Mouse (Mus musculus) embryonic facial prominence, embryonic 13.5 days (tissue): ENCODE data around the gene Cep152. TPM values are rescaled to one million over a fixed set of nuclear protein-coding genes. Genes with fewer than 3 reads are reported as not detected.

ENCODE experiments used
- ATAC-seq: fragments of 200-750 bp; cut with Nextera tagmentation; 2 replicates; pipeline ENCODE4 v1.8.0; 2017; ENCODE audit warnings: low read depth; ENCODE audit not compliant: insufficient number of reproducible peaks, insufficient read depth, low FRiP score, low TSS enrichment
- H3K27ac ChIP-seq: fragments of 300-500 bp; sonication (generic); 2 replicates; pipeline ENCODE4 v1.5.1; 2015; ENCODE audit warnings: moderate library complexity, mild to moderate bottlenecking, inconsistent platforms
- H3K27me3 ChIP-seq: fragments of 300-500 bp; sonication (generic); 2 replicates; pipeline ENCODE4 v1.6.1; 2015; ENCODE audit warnings: mild to moderate bottlenecking, inconsistent platforms
- H3K36me3 ChIP-seq: fragments of 300-500 bp; sonication (generic); 2 replicates; pipeline ENCODE4 v1.6.1; 2015; ENCODE audit warnings: mild to moderate bottlenecking, inconsistent platforms
- H3K4me1 ChIP-seq: fragments of 300-500 bp; sonication (generic); 2 replicates; pipeline ENCODE4 v1.6.1; 2015; ENCODE audit warnings: inconsistent platforms
- H3K4me2 ChIP-seq: fragments of 300-500 bp; sonication (generic); 2 replicates; pipeline ENCODE4 v1.6.1; 2015; ENCODE audit warnings: moderate library complexity, mild to moderate bottlenecking, inconsistent platforms
- H3K4me3 ChIP-seq: fragments of 300-500 bp; sonication (generic); 2 replicates; pipeline ENCODE4 v1.5.1; 2015; ENCODE audit warnings: mild to moderate bottlenecking, inconsistent platforms
- H3K9ac ChIP-seq: fragments of 300-500 bp; sonication (generic); 2 replicates; pipeline ENCODE4 v1.6.1; 2015; ENCODE audit warnings: mild to moderate bottlenecking, inconsistent platforms
- H3K9me3 ChIP-seq: fragments of 300-500 bp; sonication (generic); 2 replicates; pipeline ENCODE4 v1.6.1; 2016; ENCODE audit warnings: inconsistent platforms
- WGBS: fragments of 180-500 bp; shearing (Covaris S2); methylation state at CpG from one replicate; pipeline ENCODE4 v1.1.7; 2015; ENCODE audit warnings: mixed read lengths; 5-methylcytosine and 5-hydroxymethylcytosine counted together
- polyA plus RNA-seq: library from polyadenylated mRNA; unstranded; fragments of >200 nt; fragmentation: Nextera tagmentation; extraction: Ambion mirVana; gene quantifications from 2 replicates; pipeline ENCODE4 v1.2.1, GENCODE M21; 2015

The Cep152 gene
- polyA plus RNA-seq, 1 experiment from 2014 or later: 6.7 TPM

- 87% methylated on average over 4 of the region's 4 CpGs for WGBS
- H3K4me1 ChIP-seq: peaks cover 18% of the 10 kb centered on the region
- no peak overlapping the region for H3K9ac ChIP-seq
- no peak overlapping the region for H3K27ac ChIP-seq
- no peak overlapping the region for H3K4me2 ChIP-seq
- H3K4me3 ChIP-seq: no peak overlapping the region
- H3K27me3 ChIP-seq: no peaks in the 10 kb centered on the region
- H3K36me3 ChIP-seq: no peaks in the 10 kb centered on the region
- H3K9me3 ChIP-seq: no peaks in the 10 kb centered on the region
- no peak for ATAC-seq
These were observed 1.6 kb upstream of the Cep152 start for GRCm38 (mm10) chr2:125626536-125626935.

GRCm38 (mm10) chr2:125624127-125624685 lies 707 bp downstream of the Cep152 start:
- Histone ChIP-seq H3K9ac (peak overlapping the region; percentile 88), H3K27me3 (no peaks in the 10 kb centered on the region), H3K36me3 (peaks cover 14% of the 10 kb centered on the region), H3K4me1 (peaks cover 24% of the 10 kb centered on the region), H3K27ac (no peak overlapping the region), H3K4me3 (peak overlapping the region; percentile 82), H3K4me2 (peak overlapping the region; percentile 74), H3K9me3 (no peaks in the 10 kb centered on the region)
- 9% methylated on average over 9 of the region's 9 CpGs for WGBS
- ATAC-seq: no peak

DNA sequence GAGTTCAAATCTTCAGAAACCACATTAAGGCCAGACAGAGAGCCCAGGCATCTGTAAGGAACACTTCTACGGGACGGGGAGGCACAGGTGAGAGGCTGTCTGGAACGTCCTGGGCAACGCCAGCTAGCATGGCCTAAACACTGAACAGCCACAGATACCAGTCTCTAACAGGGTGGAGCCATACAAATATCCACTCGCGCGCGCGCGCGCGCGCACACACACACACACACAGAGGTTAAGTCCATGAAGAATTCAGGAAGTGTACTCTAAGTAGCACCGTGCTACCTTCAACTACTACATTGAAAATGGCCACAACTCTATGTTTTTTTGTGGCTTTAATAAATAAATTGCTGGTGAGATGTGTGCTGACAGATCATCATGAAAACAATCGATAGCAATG lies 1.7 kb downstream of the Cep152 start:
- Histone ChIP-seq H3K9me3 (no peaks in the 10 kb centered on the region), H3K4me3 (no peak overlapping the region), H3K4me2 (peak overlapping the region; percentile 74), H3K27ac (no peak overlapping the region), H3K27me3 (no peaks in the 10 kb centered on the region), H3K9ac (no peak overlapping the region), H3K4me1 (peaks cover 24% of the 10 kb centered on the region), H3K36me3 (peaks cover 21% of the 10 kb centered on the region)
- 92% methylated on average over 15 of the region's 15 CpGs for WGBS
- no peak for ATAC-seq

GRCm38 (mm10) chr2:125620213-125620907 lies 4.6 kb downstream of the Cep152 start:
- peak; percentile 56; the same call in 1 of the 2 replicates for ATAC-seq
- no peak overlapping the region for H3K4me3 ChIP-seq

GRCm38 (mm10) chr2:125615858-125616424 lies 9.0 kb downstream of the Cep152 start:
- H3K4me2 ChIP-seq: no peak overlapping the region
- H3K27me3 ChIP-seq: no peaks in the 10 kb centered on the region
- H3K27ac ChIP-seq: no peak overlapping the region
- ATAC-seq: no peak
- no peak overlapping the region for H3K4me3 ChIP-seq
- no peak overlapping the region for H3K9ac ChIP-seq
- 0 out of 2 replicates have a peak, but pooled peaks cover 5% of the 10 kb centered on the region for H3K4me1 ChIP-seq
- no peaks in the 10 kb centered on the region for H3K9me3 ChIP-seq
- 86% methylated on average over 8 of the region's 8 CpGs for WGBS
- H3K36me3 ChIP-seq: peaks cover 80% of the 10 kb centered on the region

More at GRCm38 (mm10) chr2:125620213-125620907, 4.6 kb downstream of the Cep152 start:
- Histone ChIP-seq H3K4me1 (peaks cover 24% of the 10 kb centered on the region), H3K36me3 (peaks cover 46% of the 10 kb centered on the region), H3K27ac (peak overlapping the region; percentile 41; the same call in 1 of the 2 replicates), H3K27me3 (no peaks in the 10 kb centered on the region), H3K9me3 (no peaks in the 10 kb centered on the region), H3K9ac (no peak overlapping the region), H3K4me2 (peak overlapping the region; percentile 16; the same call in 1 of the 2 replicates)
- WGBS: 39% methylated on average over 25 of the region's 25 CpGs

DNA sequence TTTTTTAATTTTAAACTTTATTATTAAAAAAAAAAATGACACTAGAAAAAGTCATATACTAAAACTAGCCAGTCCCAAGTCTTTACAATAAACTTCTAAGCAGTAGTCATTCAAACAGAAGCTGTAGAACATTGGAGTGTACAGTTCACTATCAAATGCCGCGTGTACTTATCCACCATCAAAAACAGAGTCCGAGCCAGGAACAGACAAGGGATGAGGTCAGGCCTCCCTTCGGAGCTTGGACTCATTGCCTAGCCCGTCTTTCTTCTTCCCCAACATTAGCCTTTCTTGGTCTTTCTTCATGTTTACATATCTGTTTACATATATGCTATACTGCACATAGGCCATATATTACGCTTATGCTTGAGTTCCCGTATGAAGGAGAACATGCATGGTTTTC lies 9.5 kb downstream of the Cep152 start:
- ATAC-seq: no peak
- no peak overlapping the region for H3K27ac ChIP-seq
- no peaks in the 10 kb centered on the region for H3K9me3 ChIP-seq
- no peak overlapping the region for H3K4me3 ChIP-seq
- no peak overlapping the region for H3K9ac ChIP-seq
- 0 out of 2 replicates have a peak, but pooled peaks cover 3% of the 10 kb centered on the region for H3K4me1 ChIP-seq
- no peak overlapping the region for H3K4me2 ChIP-seq
- H3K27me3 ChIP-seq: no peaks in the 10 kb centered on the region
- peaks cover 81% of the 10 kb centered on the region for H3K36me3 ChIP-seq
- WGBS: 94% methylated on average over 7 of the region's 7 CpGs

GRCm38 (mm10) chr2:125606220-125606845 lies 18.6 kb downstream of the Cep152 start:
- no peaks in the 10 kb centered on the region for H3K9me3 ChIP-seq
- no peaks in the 10 kb centered on the region for H3K27me3 ChIP-seq
- 79% methylated on average over 17 of the region's 17 CpGs for WGBS
- no peak for ATAC-seq
- H3K4me1 ChIP-seq: 0 out of 2 replicates have a peak, but pooled peaks cover 3% of the 10 kb centered on the region
- no peak overlapping the region for H3K4me2 ChIP-seq
- no peak overlapping the region for H3K27ac ChIP-seq
- no peak overlapping the region for H3K4me3 ChIP-seq
- peaks cover 58% of the 10 kb centered on the region for H3K36me3 ChIP-seq
- H3K9ac ChIP-seq: 0 out of 2 replicates have a peak overlapping the region, but pooled peaks have one; percentile 1

DNA sequence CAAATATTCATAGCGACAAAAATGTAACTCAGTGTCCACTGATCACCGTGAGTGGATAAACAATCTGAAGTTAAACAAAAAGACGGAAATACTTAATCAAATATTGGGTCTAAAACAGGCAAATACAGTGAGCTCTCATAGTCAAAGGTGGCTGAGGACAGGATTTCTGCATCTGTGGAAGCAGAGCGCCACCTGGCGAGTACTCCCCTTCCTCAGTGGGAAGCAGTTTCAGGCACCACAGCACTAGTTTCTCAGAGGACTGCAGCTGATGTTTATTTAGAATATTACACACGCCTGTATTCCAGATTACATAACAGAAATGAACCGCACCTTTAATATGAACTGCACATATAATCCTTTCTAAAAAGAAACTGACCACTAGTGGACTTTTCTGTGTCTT lies 20.3 kb downstream of the Cep152 start:
- no peaks in the 10 kb centered on the region for H3K9me3 ChIP-seq
- H3K4me3 ChIP-seq: no peak overlapping the region
- no peak overlapping the region for H3K4me2 ChIP-seq
- H3K27ac ChIP-seq: no peak overlapping the region
- ATAC-seq: no peak
- H3K4me1 ChIP-seq: 0 out of 2 replicates have a peak, but pooled peaks cover 3% of the 10 kb centered on the region
- whole genome bisulfite sequencing: 71% methylated on average over 7 of the region's 7 CpGs
- no peaks in the 10 kb centered on the region for H3K27me3 ChIP-seq
- H3K36me3 ChIP-seq: peaks cover 65% of the 10 kb centered on the region
- no peak overlapping the region for H3K9ac ChIP-seq

- Histone ChIP-seq H3K9ac (no peak overlapping the region), H3K4me2 (no peak overlapping the region), H3K27me3 (no peaks in the 10 kb centered on the region), H3K36me3 (peaks cover 64% of the 10 kb centered on the region), H3K4me3 (no peak overlapping the region), H3K9me3 (no peaks in the 10 kb centered on the region), H3K4me1 (0 out of 2 replicates have a peak, but pooled peaks cover 3% of the 10 kb centered on the region), H3K27ac (no peak overlapping the region)
- WGBS: 85% methylated on average over 3 of the region's 3 CpGs
- no peak for ATAC-seq
These were observed 21.9 kb downstream of the Cep152 start for GRCm38 (mm10) chr2:125602970-125603369.

- no peak for ATAC-seq
- H3K4me2 ChIP-seq: no peak overlapping the region
- H3K36me3 ChIP-seq: peaks cover 68% of the 10 kb centered on the region
- H3K4me3 ChIP-seq: no peak overlapping the region
- H3K9ac ChIP-seq: no peak overlapping the region
- no peaks in the 10 kb centered on the region for H3K9me3 ChIP-seq
- 0 out of 2 replicates have a peak, but pooled peaks cover 3% of the 10 kb centered on the region for H3K4me1 ChIP-seq
- H3K27ac ChIP-seq: no peak overlapping the region
- 86% methylated on average over 4 of the region's 4 CpGs for WGBS
- H3K27me3 ChIP-seq: no peaks in the 10 kb centered on the region
These were observed 26.0 kb downstream of the Cep152 start for GRCm38 (mm10) chr2:125598958-125599357.

DNA sequence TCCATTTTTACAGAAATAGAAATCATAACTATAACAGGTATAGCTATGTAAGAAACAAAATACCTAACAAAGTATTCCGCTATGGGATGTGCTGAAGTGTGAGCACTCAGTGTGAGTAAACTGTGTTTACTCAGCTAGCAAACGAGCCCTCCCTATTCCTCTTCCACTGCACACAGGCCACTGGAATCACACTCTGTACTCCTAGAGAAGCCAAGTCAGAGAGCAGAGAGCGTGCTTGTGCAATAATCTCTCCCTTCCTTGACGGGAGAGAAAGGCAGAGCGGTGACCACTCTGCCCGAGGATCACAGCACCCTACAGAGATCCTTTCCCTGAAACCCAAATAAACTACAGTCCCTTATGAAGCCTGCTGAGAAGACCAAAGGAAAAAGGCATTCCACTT lies 26.7 kb downstream of the Cep152 start:
- Histone ChIP-seq H3K36me3 (peaks cover 72% of the 10 kb centered on the region), H3K9me3 (no peaks in the 10 kb centered on the region), H3K9ac (no peak overlapping the region), H3K4me3 (no peak overlapping the region), H3K4me2 (no peak overlapping the region), H3K4me1 (0 out of 2 replicates have a peak, but pooled peaks cover 3% of the 10 kb centered on the region), H3K27ac (no peak overlapping the region), H3K27me3 (no peaks in the 10 kb centered on the region)
- no peak for ATAC-seq
- whole genome bisulfite sequencing: 84% methylated on average over 6 of the region's 6 CpGs
